Mouse (Mus musculus): ENCODE measurements around the gene Ndufa6. TPM values are rescaled to one million over a fixed set of nuclear protein-coding genes. Genes with fewer than 3 reads are reported as not detected.
"Not testable (repeated sequence)": the region's sequence is repeated elsewhere in the genome, so short reads cannot be mapped to it uniquely, and the experiment has no call there.

The Ndufa6 gene
- total RNA-seq, 1 experiment: 306 TPM

DNA sequence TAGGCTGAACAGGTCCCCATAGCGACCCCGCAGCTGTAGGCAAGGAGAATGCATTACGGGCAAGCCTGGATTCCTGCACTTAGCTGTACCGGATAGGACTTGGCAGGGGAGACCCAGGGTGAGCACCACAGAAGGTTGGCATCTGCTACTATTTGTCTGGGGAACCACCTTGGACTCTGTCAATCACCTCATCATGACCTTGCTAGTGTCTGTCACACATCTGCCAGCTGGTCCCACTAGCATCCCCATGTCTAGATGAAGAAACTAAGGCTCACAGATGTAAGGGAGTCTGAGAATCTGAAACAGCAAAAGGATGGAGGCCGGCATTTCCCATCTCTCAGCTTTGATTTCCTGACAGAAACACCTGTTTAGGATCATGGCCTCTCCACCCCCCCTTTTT lies 20.3 kb upstream of the Ndufa6 start:
- Histone ChIP-seq H3K4me3 (ENCODE audit: insufficient read depth in 1 of 2, low read depth in 1 of 2, low read length in 2 of 2, poor library complexity in 1 of 2, severe bottlenecking in 1 of 2) (no peak overlapping the region), H3K9me3 (ENCODE audit: control insufficient read depth, insufficient read depth, low read depth, low read length) (no peaks in the 10 kb centered on the region), H3K9ac (ENCODE audit: insufficient read depth, low read depth, low read length, poor library complexity, severe bottlenecking) (no peak overlapping the region), H3K4me1 (ENCODE audit: control insufficient read depth in 2 of 2, insufficient read depth in 2 of 2, low read length in 2 of 2, poor library complexity in 1 of 2) (no peaks in the 10 kb centered on the region), H3K27ac (ENCODE audit: insufficient read depth, low read depth, low read length, poor library complexity, severe bottlenecking) (no peak overlapping the region), H3K36me3 (ENCODE audit: control insufficient read depth, insufficient read depth, low read length, poor library complexity, severe bottlenecking) (no peaks in the 10 kb centered on the region)
- no peak for DNase-seq (ENCODE audit: low read depth, low spot score)
- in situ Hi-C loops (cut with MboI; ENCODE audit: low sequenced_read_pairs in 2 of 2, unreplicated experiment in 2 of 2): no loop called here
- TF ChIP-seq ZNF384 (IDR thresholded peaks at IDR 0.05; ENCODE audit: low read depth, low read length) (no peak), ZC3H11A (IDR thresholded peaks at IDR 0.05; ENCODE audit: borderline replicate concordance, low read depth, low read length) (no peak), MAFK (IDR thresholded peaks at IDR 0.05; ENCODE audit: insufficient read depth, low read depth, low read length) (no peak), CHD2 (IDR thresholded peaks at IDR 0.05; ENCODE audit: low read depth, low read length) (no peak), HCFC1 (IDR thresholded peaks at IDR 0.05; ENCODE audit: borderline replicate concordance, insufficient read depth, low read length) (no peak)

DNA sequence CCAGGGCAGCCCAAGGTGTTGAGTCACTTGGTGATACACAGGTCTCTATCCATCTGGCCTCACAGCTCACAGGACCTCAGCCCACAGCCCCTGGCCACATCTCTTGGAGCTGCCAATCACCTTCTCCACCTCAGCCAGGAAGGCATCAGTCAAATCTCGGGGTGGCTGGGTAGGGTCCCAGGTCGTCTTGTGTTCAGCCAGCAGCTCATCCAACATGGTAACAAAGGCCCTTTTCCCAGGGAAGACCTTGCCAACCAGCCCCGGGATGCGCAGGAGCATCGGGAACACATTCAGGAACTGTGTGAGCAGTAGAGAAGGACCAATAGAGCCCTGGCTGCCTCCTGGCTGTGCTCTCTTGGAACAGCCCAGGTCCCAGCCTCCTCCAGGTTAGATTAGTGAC lies 18.9 kb upstream of the Ndufa6 start:
- Histone ChIP-seq H3K9me3 (ENCODE audit: control insufficient read depth, insufficient read depth, low read depth, low read length) (no peaks in the 10 kb centered on the region), H3K4me3 (ENCODE audit: insufficient read depth in 1 of 2, low read depth in 1 of 2, low read length in 2 of 2, poor library complexity in 1 of 2, severe bottlenecking in 1 of 2) (no peak overlapping the region), H3K27ac (ENCODE audit: insufficient read depth, low read depth, low read length, poor library complexity, severe bottlenecking) (no peak overlapping the region), H3K9ac (ENCODE audit: insufficient read depth, low read depth, low read length, poor library complexity, severe bottlenecking) (no peak overlapping the region), H3K4me1 (ENCODE audit: control insufficient read depth in 2 of 2, insufficient read depth in 2 of 2, low read length in 2 of 2, poor library complexity in 1 of 2) (no peaks in the 10 kb centered on the region), H3K36me3 (ENCODE audit: control insufficient read depth, insufficient read depth, low read length, poor library complexity, severe bottlenecking) (no peaks in the 10 kb centered on the region)
- in situ Hi-C loops (cut with MboI; ENCODE audit: low sequenced_read_pairs in 2 of 2, unreplicated experiment in 2 of 2): no loop called here
- no peak for DNase-seq (ENCODE audit: low read depth, low spot score)
- no peak for TF ChIP-seq ZC3H11A (IDR thresholded peaks at IDR 0.05; ENCODE audit: borderline replicate concordance, low read depth, low read length)

DNA sequence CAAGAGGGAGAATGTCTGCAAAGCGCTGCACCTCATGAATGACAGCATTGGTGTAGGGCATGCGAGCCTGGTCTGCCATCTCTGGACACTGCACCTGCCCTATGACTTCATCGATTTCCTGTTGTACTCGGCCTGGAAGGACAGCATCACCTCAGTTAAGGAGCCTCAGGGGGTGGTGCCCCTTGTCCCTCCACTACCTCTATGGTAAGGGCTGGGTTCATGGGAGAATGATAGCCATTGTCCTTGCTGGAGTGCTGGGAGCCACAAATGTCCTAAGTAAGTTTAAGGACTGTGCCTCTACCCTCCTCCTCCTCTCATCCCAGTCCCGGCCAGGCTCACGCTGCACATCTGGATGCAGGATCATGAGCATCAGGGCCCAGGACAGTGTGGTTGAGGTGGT lies 18.3 kb upstream of the Ndufa6 start:
- DNase-seq (ENCODE audit: low read depth, low spot score): no peak
- H3K4me1 ChIP-seq (ENCODE audit: control insufficient read depth in 2 of 2, insufficient read depth in 2 of 2, low read length in 2 of 2, poor library complexity in 1 of 2): no peaks in the 10 kb centered on the region
- in situ Hi-C loops (cut with MboI; ENCODE audit: low sequenced_read_pairs in 2 of 2, unreplicated experiment in 2 of 2): no loop called here

DNA sequence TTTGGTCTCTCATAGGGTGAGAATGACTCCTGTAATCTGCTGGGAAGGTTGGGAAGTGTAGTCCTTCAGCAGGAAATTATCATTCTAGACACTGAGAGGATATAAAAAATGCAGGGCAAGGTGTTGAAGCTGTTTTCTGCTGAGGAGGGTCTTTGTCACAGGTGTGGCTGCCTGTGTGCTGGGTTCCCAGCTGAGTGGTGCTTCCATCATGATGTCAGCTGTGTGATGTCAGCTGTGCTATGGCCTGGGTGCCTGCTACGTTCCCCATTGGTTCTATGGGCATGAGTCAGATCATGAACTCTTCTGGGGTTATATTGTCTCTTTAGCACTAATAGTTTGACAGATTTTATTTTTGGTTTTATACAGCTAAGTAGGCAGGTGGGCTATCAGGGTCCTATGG lies 14.7 kb upstream of the Ndufa6 start:
- Histone ChIP-seq H3K4me3 (ENCODE audit: insufficient read depth in 1 of 2, low read depth in 1 of 2, low read length in 2 of 2, poor library complexity in 1 of 2, severe bottlenecking in 1 of 2) (no peak overlapping the region), H3K9ac (ENCODE audit: insufficient read depth, low read depth, low read length, poor library complexity, severe bottlenecking) (no peak overlapping the region), H3K4me1 (ENCODE audit: control insufficient read depth in 2 of 2, insufficient read depth in 2 of 2, low read length in 2 of 2, poor library complexity in 1 of 2) (no peaks in the 10 kb centered on the region), H3K36me3 (ENCODE audit: control insufficient read depth, insufficient read depth, low read length, poor library complexity, severe bottlenecking) (no peaks in the 10 kb centered on the region), H3K9me3 (ENCODE audit: control insufficient read depth, insufficient read depth, low read depth, low read length) (no peaks in the 10 kb centered on the region), H3K27ac (ENCODE audit: insufficient read depth, low read depth, low read length, poor library complexity, severe bottlenecking) (no peak overlapping the region)
- no peak for DNase-seq (ENCODE audit: low read depth, low spot score)
- TF ChIP-seq HCFC1 (IDR thresholded peaks at IDR 0.05; ENCODE audit: borderline replicate concordance, insufficient read depth, low read length): no peak
- no peak for TF ChIP-seq MAFK (IDR thresholded peaks at IDR 0.05; ENCODE audit: insufficient read depth, low read depth, low read length)
- TF ChIP-seq CHD2 (IDR thresholded peaks at IDR 0.05; ENCODE audit: low read depth, low read length): no peak
- no peak for TF ChIP-seq ZNF384 (IDR thresholded peaks at IDR 0.05; ENCODE audit: low read depth, low read length)
- no peak for TF ChIP-seq ZC3H11A (IDR thresholded peaks at IDR 0.05; ENCODE audit: borderline replicate concordance, low read depth, low read length)
- in situ Hi-C loops (cut with MboI; ENCODE audit: low sequenced_read_pairs in 2 of 2, unreplicated experiment in 2 of 2): no loop called here

More for the DNA sequence above, 18.3 kb upstream of the Ndufa6 start:
- TF ChIP-seq ZC3H11A (IDR thresholded peaks at IDR 0.05; ENCODE audit: borderline replicate concordance, low read depth, low read length) (no peak), ZNF384 (IDR thresholded peaks at IDR 0.05; ENCODE audit: low read depth, low read length) (no peak), CHD2 (IDR thresholded peaks at IDR 0.05; ENCODE audit: low read depth, low read length) (no peak)
- Histone ChIP-seq H3K36me3 (ENCODE audit: control insufficient read depth, insufficient read depth, low read length, poor library complexity, severe bottlenecking) (no peaks in the 10 kb centered on the region), H3K9ac (ENCODE audit: insufficient read depth, low read depth, low read length, poor library complexity, severe bottlenecking) (no peak overlapping the region), H3K9me3 (ENCODE audit: control insufficient read depth, insufficient read depth, low read depth, low read length) (no peaks in the 10 kb centered on the region), H3K27ac (ENCODE audit: insufficient read depth, low read depth, low read length, poor library complexity, severe bottlenecking) (no peak overlapping the region), H3K4me3 (ENCODE audit: insufficient read depth in 1 of 2, low read depth in 1 of 2, low read length in 2 of 2, poor library complexity in 1 of 2, severe bottlenecking in 1 of 2) (no peak overlapping the region)

DNA sequence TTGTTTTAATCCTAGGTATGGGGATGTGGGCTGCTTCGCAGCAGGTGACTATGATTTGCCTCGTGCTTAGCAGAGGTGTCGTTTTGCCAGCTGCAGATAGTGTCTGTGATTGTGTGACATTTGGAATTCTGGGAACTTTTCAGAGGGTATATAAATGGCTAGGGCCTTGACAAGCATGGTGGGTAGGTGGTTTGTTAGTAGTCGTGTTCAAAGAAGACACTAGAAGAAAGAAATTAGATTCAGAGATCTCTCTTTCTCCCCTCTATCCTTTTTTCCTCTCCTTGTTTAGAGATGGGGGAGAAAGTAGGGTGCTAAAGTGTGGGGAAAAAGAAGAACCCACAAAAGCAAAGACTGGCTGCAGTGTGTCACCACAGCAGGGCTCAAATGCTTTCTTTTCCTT lies 14.0 kb upstream of the Ndufa6 start:
- in situ Hi-C loops (cut with MboI; ENCODE audit: low sequenced_read_pairs in 2 of 2, unreplicated experiment in 2 of 2): no loop called here
- TF ChIP-seq ZNF384 (IDR thresholded peaks at IDR 0.05; ENCODE audit: low read depth, low read length): no peak
- no peak for TF ChIP-seq ZC3H11A (IDR thresholded peaks at IDR 0.05; ENCODE audit: borderline replicate concordance, low read depth, low read length)
- TF ChIP-seq HCFC1 (IDR thresholded peaks at IDR 0.05; ENCODE audit: borderline replicate concordance, insufficient read depth, low read length): no peak
- no peak for TF ChIP-seq CHD2 (IDR thresholded peaks at IDR 0.05; ENCODE audit: low read depth, low read length)
- TF ChIP-seq MAFK (IDR thresholded peaks at IDR 0.05; ENCODE audit: insufficient read depth, low read depth, low read length): no peak
- Histone ChIP-seq H3K4me1 (ENCODE audit: control insufficient read depth in 2 of 2, insufficient read depth in 2 of 2, low read length in 2 of 2, poor library complexity in 1 of 2) (no peaks in the 10 kb centered on the region), H3K27ac (ENCODE audit: insufficient read depth, low read depth, low read length, poor library complexity, severe bottlenecking) (no peak overlapping the region), H3K4me3 (ENCODE audit: insufficient read depth in 1 of 2, low read depth in 1 of 2, low read length in 2 of 2, poor library complexity in 1 of 2, severe bottlenecking in 1 of 2) (no peak overlapping the region), H3K9me3 (ENCODE audit: control insufficient read depth, insufficient read depth, low read depth, low read length) (no peaks in the 10 kb centered on the region), H3K9ac (ENCODE audit: insufficient read depth, low read depth, low read length, poor library complexity, severe bottlenecking) (no peak overlapping the region), H3K36me3 (ENCODE audit: control insufficient read depth, insufficient read depth, low read length, poor library complexity, severe bottlenecking) (no peaks in the 10 kb centered on the region)
- DNase-seq (ENCODE audit: low read depth, low spot score): no peak

DNA sequence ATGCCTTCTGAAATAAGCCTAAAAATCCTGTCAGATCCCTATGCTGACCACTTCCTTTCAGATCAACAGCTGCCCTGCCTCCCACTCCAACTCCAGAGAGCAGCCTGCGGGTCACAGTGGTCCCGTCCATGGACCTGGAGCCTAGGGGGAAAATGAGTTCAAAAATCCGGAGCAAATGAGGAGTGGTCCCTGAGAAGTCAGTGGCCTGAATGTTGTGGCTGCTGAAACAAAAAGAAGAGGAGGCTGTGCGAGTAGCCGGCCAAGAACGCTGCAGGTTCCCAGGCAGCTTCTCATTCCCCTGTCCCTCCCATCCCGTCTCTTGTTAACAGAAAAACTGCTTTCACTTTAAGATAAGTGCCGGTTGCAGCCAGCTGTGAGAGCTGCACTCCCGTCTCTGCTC lies 10.4 kb upstream of the Ndufa6 start:
- H3K9me3 ChIP-seq (ENCODE audit: control insufficient read depth, insufficient read depth, low read depth, low read length); H3K36me3 ChIP-seq (ENCODE audit: control insufficient read depth, insufficient read depth, low read length, poor library complexity, severe bottlenecking); H3K4me1 ChIP-seq (ENCODE audit: control insufficient read depth in 2 of 2, insufficient read depth in 2 of 2, low read length in 2 of 2, poor library complexity in 1 of 2); in situ Hi-C loops (cut with MboI; ENCODE audit: low sequenced_read_pairs in 2 of 2, unreplicated experiment in 2 of 2); H3K27ac ChIP-seq (ENCODE audit: insufficient read depth, low read depth, low read length, poor library complexity, severe bottlenecking); H3K9ac ChIP-seq (ENCODE audit: insufficient read depth, low read depth, low read length, poor library complexity, severe bottlenecking); H3K4me3 ChIP-seq (ENCODE audit: insufficient read depth in 1 of 2, low read depth in 1 of 2, low read length in 2 of 2, poor library complexity in 1 of 2, severe bottlenecking in 1 of 2); DNase-seq (ENCODE audit: low read depth, low spot score): not testable (repeated sequence)

DNA sequence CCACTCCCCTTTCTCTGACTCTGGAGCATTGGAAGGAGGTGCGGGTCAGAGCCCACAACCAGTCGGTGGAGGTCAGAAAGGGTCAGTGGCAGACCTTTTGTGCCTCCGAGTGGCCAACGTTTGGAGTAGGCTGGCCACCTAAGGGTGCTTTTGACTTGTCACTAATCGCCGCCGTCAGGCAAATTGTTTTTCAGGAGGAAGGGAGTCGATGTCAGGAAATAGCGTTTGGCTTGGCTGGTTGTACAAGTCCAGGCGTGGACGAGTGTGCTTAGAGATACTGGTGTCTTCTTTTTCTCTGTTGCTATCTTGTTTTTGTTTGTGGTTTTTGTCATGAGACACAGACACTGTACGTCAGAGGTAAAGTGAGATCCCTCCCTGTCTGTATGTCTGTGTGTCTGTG lies 9.7 kb upstream of the Ndufa6 start:
- H3K9ac ChIP-seq (ENCODE audit: insufficient read depth, low read depth, low read length, poor library complexity, severe bottlenecking); H3K4me3 ChIP-seq (ENCODE audit: insufficient read depth in 1 of 2, low read depth in 1 of 2, low read length in 2 of 2, poor library complexity in 1 of 2, severe bottlenecking in 1 of 2); H3K4me1 ChIP-seq (ENCODE audit: control insufficient read depth in 2 of 2, insufficient read depth in 2 of 2, low read length in 2 of 2, poor library complexity in 1 of 2); H3K9me3 ChIP-seq (ENCODE audit: control insufficient read depth, insufficient read depth, low read depth, low read length); DNase-seq (ENCODE audit: low read depth, low spot score); in situ Hi-C loops (cut with MboI; ENCODE audit: low sequenced_read_pairs in 2 of 2, unreplicated experiment in 2 of 2); H3K36me3 ChIP-seq (ENCODE audit: control insufficient read depth, insufficient read depth, low read length, poor library complexity, severe bottlenecking); H3K27ac ChIP-seq (ENCODE audit: insufficient read depth, low read depth, low read length, poor library complexity, severe bottlenecking): not testable (repeated sequence)
